Mouse (Mus musculus) heart, postnatal 25 days (tissue): Measurements from ENCODE around the gene Nfkbib. TPM values are rescaled to one million over a fixed set of nuclear protein-coding genes. Genes with fewer than 3 reads are reported as not detected.
A peak's percentile ranks its signal among the peaks of the same experiment; 100 is the strongest.

Experiments used
- DNase-seq: peaks from one replicate; pipeline ENCODE4 v3.0.0; 2022; ENCODE audit warnings: low spot score
- intact Hi-C: fragments of 180-260 bp; cut with DNase I; formaldehyde crosslinking; loops from one replicate; pipeline ENCODE4 v1.15.1; 2025
- total RNA-seq, 2 experiments: library from RNA; stranded (reverse); gene quantifications; 2 replicates each; pipeline ENCODE4 v1.2.3; 2021

Nfkbib gene
- 10 to 100 TPM; 22.1 to 22.9 TPM for total RNA-seq

GRCm38 (mm10) chr7:28767462-28767965 lies at the start of gene Nfkbib:
Gene Nfkbib, minus strand, starts transcription at chr7:28767512.
- no peak for DNase-seq
- intact Hi-C loops: no loop called here

- DNase-seq: no peak
- intact Hi-C loops: no loop called here
These were observed 49.6 kb upstream of the Nfkbib start for GRCm38 (mm10) chr7:28816920-28817319.

GRCm38 (mm10) chr7:28816201-28816600 lies 48.9 kb upstream of the Nfkbib start:
- intact Hi-C loops: no loop called here
- no peak for DNase-seq

- no peak for DNase-seq
- intact Hi-C loops: no loop called here
These were observed 47.9 kb upstream of the Nfkbib start for GRCm38 (mm10) chr7:28815230-28815629.

- intact Hi-C loops: no loop called here
- DNase-seq: no peak
These were observed 47.2 kb upstream of the Nfkbib start for GRCm38 (mm10) chr7:28814306-28815034.

- no peak for DNase-seq
These were observed 45.6 kb upstream of the Nfkbib start for GRCm38 (mm10) chr7:28812949-28813348.

GRCm38 (mm10) chr7:28812436-28812835 lies 45.1 kb upstream of the Nfkbib start:
- intact Hi-C loops: no loop called here
- no peak for DNase-seq

More at GRCm38 (mm10) chr7:28812949-28813348, 45.6 kb upstream of the Nfkbib start:
- intact Hi-C loops: no loop called here

- intact Hi-C loops: loop anchor here (2.0 kb wide), 1 partner anchor 13 kb away; the partner anchor contains the start of gene Ech1
- DNase-seq: no peak
These were observed 44.4 kb upstream of the Nfkbib start for GRCm38 (mm10) chr7:28811640-28812275.

GRCm38 (mm10) chr7:28811228-28811627 lies 43.9 kb upstream of the Nfkbib start:
- intact Hi-C loops: loop anchor here (2.0 kb wide), 1 partner anchor 14 kb away; the partner anchor contains the start of gene Ech1
- DNase-seq: peak; percentile 90

GRCm38 (mm10) chr7:28810107-28811066 lies 43.1 kb upstream of the Nfkbib start:
- intact Hi-C loops: loop anchor here (2.0 kb wide), 1 partner anchor 14 kb away; the partner anchor contains the start of gene Ech1
- peak; percentile 99 for DNase-seq

GRCm38 (mm10) chr7:28809401-28810089 lies 42.2 kb upstream of the Nfkbib start:
- intact Hi-C loops: loop anchor here (2.0 kb wide), 1 partner anchor 15 kb away; the partner anchor contains the start of gene Ech1
- no peak for DNase-seq

GRCm38 (mm10) chr7:28808957-28809393 lies 41.7 kb upstream of the Nfkbib start:
- peak; percentile 92 for DNase-seq
- intact Hi-C loops: no loop called here

GRCm38 (mm10) chr7:28808221-28808941 lies 41.1 kb upstream of the Nfkbib start, which contains the start of gene Hnrnpl:
Gene Hnrnpl, plus strand, starts transcription at chr7:28808541.
- no peak for DNase-seq

GRCm38 (mm10) chr7:28807641-28808220 lies 40.4 kb upstream of the Nfkbib start:
- intact Hi-C loops: no loop called here
- no peak for DNase-seq

More at GRCm38 (mm10) chr7:28808221-28808941, 41.1 kb upstream of the Nfkbib start, which contains the start of gene Hnrnpl:
- intact Hi-C loops: no loop called here

- intact Hi-C loops: no loop called here
- no peak for DNase-seq
These were observed 39.6 kb upstream of the Nfkbib start for GRCm38 (mm10) chr7:28806869-28807268.

- intact Hi-C loops: no loop called here
- no peak for DNase-seq
These were observed 36.4 kb upstream of the Nfkbib start for GRCm38 (mm10) chr7:28803756-28804155.

- DNase-seq: no peak
- intact Hi-C loops: no loop called here
These were observed 35.7 kb upstream of the Nfkbib start for GRCm38 (mm10) chr7:28802846-28803588.
